Mouse (Mus musculus): ENCODE measurements around the gene Apob.
"Not testable (repeated sequence)": the region's sequence is repeated elsewhere in the genome, so short reads cannot be mapped to it uniquely, and the experiment has no call there.

The Apob gene

DNA sequence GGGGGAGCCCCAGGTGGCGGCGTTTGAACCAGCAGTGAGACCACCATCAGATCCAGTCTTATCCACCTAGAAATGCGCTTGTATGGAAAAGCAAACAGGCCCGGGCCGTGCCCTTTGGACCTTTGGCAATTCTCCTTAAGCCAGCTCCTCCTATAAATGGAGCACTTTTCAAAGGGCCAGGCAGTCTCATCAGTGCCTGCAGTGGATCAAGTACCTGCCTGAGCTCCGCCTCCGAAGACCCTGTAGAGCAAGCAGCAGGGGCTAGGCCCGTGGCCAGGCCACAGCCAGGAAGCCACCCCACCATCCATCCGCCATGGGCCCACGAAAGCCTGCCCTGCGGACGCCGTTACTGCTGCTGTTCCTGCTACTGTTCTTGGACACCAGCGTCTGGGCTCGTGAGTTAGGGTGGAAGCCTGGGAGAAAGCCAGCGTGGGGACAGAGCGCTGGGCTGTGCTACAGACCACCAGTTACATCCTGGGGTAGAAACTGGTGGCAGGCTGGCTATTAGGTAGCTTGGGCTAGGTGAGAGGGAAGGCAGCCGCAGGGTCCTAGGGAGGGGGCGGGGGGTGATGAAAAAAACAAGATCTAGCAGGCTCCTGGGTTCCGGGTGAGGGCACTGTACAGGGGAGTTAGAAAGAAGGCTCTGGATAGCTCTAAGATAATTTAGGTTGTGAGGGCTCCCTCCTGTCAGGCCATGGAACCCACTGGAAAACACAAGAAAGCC is at the start of gene Apob:
Gene Apob (plus strand): TSS at position 183 of the 724 bp plus-strand sequence.
- no peak for DNase-seq (ENCODE audit: low spot score in 2 of 2)

DNA sequence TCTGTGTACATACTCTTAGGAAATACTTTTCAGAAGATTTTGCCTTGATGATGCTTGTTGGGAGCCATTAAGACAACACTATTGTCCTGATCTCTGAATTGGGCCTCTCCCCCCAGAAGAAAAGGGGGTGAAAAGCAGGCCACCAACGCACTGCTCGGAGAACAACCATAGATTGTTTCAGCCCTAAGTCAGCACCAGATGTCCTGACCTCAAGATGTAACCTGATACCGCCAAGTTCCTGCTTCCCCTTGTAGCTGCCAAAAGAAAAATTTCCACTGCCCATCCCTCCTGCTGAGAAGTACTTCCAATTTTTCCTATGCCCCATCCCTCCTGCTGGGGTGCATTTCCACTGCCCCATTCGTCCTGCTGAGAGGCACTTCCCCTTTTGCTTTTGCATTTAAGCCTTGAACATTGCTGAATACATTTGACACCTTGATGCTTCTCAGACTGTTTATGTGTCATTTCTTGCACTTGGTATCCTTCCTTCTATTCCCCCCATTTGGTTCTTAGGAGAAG is 45.0 kb upstream of the Apob start:
- DNase-seq (ENCODE audit: low spot score in 2 of 2) = no peak

DNA sequence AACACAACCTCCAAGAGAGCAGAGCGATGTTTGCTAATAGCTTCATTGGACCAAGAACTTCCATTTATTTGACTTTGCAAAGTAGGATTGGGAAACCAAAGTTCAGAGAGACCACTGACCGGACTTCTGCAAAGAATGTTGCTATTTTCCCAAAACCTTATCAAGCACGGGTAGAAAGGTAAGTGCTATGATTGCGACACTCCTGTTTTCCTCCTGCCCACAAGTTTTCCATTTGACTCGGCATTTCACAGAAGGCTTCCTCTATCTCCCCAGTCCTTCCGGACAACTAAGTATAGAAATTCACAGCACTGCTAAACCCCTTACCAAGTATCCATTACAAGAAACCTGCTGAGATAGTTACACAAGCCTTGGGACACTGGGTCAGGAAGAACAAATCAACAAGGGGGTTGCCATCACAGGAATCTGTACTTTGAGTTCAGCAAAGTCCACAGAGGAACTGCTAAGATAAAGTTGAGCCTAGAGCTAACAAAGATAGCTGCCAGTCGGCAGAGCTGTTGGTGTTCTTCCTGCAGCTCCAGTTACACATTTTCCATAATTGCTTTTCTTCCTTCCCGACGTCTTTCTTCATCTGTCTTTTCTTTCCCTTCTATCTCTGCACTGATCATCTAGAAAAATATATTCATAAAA is 27.2 kb upstream of the Apob start:
- DNase-seq (ENCODE audit: low spot score in 2 of 2) = no peak

DNA sequence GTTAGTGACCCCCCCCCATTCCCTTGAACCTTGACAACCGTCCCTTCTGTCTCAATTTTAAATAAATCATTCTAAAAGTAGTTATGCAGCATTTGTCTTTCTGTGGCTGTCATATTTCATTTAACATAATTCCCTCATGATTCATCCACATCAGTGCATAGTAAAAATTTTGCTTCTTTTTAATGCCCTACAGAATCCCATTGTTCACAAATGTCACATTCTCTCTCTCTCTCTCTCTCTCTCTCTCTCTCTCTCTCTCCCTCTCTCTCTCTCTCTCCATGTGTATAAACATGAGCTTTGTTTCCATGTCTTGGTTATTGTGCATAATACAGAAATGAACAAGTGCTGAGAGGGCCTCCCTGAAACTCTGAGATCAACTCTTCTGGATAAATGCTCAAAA is 18.6 kb upstream of the Apob start:
- DNase-seq (ENCODE audit: low spot score in 2 of 2) = no peak

DNA sequence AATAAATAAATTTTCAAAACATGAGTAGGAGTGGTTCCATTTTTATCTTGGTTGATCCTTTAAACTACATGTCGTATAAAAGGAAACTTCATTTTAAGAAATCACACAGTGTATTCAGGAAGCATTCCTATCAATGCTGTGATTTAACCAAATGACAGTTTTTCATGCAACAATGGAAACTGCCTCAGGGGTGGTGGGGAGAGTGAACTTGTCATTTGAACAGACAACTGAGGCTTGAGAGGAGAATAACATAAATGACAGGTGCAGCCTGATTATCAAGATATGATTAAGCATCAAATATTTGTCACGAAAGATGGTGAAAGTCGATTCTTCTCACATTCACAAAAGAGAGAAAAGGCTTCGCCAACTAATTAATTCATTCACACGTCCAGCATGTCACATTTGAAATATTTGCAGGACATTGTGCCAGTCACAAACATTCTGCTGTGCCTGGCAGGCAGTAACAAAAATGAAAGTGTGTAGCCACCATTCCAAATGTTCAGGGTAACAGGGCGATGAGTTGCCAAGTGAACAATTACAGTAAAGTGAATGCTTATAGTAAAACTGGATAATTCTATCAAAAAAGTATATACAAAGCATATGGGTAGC is 18.0 kb upstream of the Apob start:
- no peak for DNase-seq (ENCODE audit: low spot score in 2 of 2)

DNA sequence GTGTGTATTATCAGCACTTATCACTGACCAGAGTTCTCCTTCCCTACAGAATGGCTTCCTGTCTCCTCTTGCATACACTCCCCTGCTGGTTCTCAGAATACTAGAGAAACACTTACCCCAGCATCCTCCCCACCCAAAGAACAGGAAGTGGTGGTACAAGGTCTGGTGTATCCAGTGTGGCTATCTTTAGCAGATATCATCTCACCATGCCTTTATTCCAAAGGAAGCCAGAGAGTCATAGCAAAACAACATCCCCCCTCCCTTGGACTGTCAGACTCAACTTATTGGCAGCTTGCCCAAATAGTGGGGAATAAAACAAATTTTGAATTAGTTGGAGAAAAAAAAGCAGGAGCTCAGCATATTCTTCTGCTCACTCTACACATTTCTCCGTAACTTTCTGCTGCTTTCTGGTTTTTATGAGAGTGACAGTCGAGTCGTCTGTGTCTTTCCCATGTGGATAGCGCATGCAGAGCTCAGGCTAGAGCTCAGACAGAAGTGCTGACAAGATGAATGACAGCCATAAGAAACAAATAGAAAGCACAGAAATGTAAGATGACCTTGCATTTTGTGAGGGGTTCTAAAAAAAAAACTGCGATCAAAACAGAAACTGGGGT is 15.0 kb upstream of the Apob start:
- DNase-seq (ENCODE audit: low spot score in 2 of 2) = no peak

DNA sequence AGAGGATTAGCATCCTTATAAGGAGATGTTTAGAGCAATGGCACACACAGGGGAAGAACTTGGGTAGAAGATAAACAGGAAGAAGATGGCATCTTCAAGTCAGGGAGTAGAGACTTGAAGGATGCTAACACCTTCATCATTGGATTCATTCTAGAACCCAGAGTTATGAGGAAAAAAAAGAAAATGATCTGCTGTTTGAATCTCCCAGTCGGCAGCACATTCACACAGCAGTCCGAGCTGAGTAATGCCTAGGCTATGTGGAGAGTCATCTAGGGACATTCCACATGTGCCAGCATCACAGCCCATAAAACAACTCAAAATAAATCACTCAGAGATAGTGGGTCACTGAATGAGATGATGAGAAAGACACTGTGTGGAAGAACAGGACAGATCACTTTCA is 10.2 kb upstream of the Apob start:
- DNase-seq (ENCODE audit: low spot score in 2 of 2) = no peak

DNA sequence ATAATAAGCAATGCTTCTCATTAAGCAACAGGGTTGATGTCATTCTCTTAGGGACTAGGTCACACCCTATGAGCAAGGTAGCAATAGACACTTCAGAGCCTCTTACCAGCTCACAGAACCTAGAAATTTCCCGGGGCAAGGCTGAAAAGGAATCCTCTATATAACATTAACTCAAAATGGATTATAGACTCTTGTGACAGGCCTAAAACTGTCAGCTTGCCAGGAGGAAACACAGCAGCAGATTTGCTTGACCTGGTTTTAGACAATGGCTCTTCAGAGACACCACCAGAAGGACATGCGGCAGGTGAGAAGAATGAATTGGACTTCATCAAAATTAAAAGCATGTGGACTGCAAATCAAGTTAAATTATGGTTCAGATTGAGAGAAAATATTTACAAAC is 7.1 kb upstream of the Apob start:
- DNase-seq (ENCODE audit: low spot score in 2 of 2) = no peak

DNA sequence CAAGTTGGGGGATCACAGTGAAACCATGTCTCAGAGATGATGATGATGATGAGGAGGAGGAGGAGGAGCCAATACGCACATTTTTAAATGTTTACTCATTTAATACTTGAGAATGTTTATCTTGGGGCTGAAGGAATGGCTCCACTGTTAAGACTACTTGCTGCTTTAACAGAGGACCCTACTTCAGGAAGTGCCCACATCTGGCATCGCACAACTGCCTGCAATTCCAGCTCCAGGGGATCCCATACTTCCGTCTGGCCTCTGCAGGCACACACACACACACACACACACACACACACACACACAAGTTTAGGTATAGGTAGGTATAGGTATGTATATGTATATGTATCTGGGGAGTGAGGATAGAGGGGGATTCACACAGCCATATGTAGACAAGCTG is 6.6 kb upstream of the Apob start:
- no peak for DNase-seq (ENCODE audit: low spot score in 2 of 2)

DNA sequence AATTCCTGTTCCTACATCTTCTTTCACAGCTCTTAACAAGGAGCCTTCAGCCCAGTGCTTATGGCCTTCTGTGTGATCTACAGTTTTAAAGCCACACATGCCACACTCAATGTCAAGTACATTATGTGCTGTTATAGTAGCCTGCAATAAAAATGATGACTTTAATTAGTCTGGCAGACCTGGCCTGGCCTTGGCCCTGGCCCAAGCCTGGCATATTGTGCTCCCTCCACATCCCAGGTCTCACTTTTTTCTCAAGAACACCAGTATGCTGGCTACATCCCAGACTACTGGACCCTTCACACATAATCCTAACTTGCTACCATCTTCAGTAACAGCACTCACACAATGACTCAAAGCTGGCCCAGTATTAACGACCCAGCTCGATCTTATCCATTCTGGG is 5.7 kb upstream of the Apob start:
- DNase-seq (ENCODE audit: low spot score in 2 of 2) = no peak

DNA sequence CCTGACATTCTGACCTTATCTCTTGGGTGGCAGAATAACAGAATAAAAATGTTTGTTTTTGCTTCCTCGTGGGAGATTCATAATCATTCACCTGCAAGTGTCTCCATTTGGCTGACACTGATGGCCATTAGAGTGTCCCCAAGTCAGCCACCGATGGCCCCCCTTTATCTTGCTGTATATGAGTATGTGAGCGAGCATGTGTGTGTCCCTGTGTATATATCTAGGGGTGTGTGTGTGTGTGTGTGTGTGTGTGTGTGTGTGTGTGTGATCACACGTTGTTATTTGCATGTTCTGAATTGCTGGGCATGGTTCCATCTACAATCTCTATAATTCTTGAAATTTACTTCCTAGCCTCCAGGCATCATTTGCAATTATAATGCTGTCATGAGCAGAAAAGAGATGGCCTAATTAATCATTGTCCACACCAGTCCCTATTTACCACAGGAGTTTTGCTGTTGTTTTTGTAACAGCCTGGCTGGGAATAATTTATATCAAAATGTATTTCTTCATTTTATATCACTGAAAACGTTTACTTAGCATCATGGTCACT is 3.6 kb upstream of the Apob start:
- DNase-seq (ENCODE audit: low spot score in 2 of 2) = no peak

DNA sequence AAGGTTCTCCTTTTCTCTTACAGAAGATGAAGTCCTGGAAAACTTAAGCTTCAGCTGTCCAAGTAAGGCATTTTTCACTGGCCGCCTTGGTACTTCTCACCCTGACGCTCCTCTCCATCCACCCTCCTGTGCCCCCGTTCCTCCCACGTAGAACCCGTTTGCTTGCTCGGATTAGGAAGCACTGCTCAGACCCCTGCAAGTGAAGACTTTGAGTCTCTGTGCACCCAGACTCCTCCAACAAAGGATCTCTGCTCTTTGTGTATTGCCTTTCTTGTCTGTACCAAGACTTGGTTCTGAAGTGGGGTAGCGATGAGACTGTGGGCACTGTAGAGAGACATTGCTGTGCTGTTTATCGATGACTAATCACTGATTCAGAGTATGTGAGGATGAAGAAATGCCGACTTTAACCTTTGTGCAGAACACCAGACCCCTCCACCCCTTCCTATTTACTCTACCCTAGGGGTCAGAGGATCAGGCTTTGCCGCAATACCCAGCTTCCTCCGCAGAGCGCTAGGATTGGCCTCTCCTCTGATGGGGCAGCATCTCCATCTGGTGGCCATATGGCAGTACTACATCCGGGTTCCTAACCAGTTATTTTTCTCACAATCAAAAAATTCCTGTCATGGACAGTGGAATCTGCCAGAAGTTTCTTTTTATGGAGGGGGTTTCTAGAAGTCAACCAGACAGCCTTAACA is 889 bp downstream of the Apob start:
- DNase-seq (ENCODE audit: low spot score in 2 of 2) = peak; percentile 27 to 36

DNA sequence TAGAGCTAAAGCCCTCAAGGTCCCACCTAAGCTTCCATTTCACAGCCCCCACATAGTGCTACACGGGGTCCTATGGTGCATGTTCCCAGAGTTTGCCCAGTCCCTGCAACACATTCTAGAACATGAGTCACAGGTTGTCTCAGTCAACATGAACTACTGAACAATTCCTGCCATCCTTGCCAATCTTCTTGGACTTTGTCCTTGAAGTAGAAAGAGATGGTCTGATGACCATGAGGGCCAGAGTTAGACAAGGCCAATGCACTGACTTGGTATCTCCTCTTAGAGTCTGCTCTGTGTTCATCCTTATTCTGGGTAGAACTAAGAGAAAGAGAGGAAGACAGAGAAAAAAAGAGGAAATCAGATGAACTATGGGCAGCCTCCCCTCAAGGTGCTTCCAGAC is 7.0 kb downstream of the Apob start:
- DNase-seq (ENCODE audit: low spot score in 2 of 2) = no peak

DNA sequence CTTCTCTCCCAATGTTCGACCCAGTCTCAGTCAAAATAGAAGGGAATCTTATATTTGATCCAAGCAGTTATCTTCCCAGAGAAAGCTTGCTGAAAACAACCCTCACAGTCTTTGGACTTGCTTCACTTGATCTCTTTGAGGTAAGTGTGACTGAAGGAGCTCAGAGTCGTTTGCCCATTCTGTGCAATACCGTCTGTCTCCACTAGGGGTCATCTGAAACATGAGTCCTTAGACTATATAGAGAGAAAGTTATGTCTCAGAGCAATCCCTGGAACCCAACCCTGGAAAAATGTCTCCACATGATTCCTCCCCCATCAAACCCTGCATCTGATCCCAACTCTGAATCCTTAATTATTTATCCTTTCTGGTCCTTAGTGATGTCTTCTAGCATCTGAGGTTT is 13.4 kb downstream of the Apob start:
- DNase-seq (ENCODE audit: low spot score in 2 of 2) = peak; percentile 11

DNA sequence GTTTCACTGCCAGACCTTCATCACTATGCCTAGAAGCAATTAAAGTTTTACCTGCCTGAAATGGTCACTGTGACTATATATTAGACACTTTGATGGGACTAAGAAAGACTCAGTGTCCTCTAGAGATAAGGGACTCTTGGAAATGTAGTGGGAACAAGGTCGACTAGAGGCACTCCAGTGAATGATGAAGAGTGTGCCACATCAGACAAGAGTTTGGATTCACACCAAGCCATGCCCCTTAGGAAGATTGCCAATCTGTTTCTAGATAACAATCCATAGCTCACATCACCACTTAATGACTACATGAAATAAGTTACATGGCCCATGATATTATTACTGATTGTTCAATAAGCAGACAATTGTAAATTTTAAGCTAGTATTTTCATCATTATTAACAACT is 14.1 kb downstream of the Apob start:
- no peak for DNase-seq (ENCODE audit: low spot score in 2 of 2)

DNA sequence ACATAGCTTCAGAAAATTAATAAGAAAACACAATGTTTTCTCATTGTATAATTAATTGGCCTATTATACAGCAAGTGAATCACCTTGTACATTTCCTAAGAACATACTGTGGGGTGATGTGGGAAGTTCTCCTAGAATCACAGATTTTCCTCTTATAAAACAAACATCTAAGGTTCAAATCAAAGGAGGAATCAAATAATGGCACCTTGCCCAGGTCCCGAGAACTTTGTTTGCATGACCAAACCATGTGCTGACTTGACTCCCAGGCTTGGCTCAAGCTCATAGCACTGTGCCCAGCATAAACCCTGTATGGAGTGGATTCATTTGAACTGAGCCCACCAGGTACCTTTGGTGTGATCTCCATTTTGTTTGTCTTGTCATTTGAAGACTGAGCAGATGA is 43.5 kb downstream of the Apob start:
- DNase-seq (ENCODE audit: low spot score in 2 of 2) = peak; percentile 7 to 9

DNA sequence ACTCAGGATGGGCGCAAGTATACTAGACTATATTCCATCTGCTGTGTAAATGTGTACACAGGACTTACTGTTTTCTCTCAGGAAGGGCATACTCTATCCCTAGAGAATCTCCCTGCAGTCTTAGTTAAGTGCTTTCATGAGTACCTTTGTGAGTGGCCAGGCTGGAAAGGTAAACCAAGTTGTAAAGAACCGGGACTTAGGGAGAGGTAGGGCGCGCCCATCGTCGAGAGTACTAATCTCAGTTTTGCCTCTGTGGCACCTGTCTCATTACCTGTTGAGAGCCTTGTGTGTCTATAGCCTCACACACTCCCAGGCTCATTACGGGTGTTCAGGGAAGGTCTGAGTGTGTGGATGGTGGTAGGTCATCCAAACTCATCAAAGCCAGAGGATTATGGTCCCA is 52.1 kb downstream of the Apob start:
- no peak for DNase-seq (ENCODE audit: low spot score in 2 of 2)

DNA sequence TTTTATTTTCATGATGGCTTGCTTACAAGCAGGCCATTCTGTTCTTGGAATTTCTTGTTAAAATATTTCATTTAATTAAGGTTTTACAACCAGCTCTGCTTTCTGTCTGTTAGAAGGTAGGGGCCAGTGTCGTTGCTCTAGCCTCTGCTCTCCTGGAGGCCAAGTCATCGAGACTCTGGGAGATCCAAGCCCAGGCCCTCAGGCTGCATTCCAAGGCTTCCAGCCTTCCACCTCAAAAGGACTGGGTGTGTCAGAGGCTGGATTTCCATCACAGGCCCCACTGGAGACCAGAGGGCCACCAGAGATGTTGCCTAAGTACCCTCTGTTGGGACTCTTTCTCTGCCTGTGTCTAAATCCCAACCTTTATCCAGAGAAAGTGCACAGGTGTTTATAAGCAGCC is 52.6 kb downstream of the Apob start:
- no peak for DNase-seq (ENCODE audit: low spot score in 2 of 2)

DNA sequence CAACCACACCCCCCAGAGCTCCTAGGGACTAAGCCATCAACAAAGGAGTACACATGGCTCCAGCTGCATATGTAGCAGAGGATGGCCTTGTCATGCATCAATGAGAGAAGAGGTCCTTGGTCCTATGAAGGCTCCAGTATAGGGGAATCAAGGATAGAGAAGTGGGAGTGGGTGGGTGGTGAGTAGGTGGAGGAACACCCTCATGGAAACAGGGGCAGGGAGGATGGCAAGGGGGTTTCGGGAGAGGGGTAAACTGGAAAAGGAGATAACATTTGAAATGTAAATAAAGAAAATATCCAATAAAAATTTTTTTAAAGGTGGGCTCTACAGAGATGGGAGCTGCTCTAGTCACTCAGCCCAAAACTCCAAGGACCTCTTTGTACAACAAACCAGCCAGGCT is 53.7 kb downstream of the Apob start:
- DNase-seq (ENCODE audit: low spot score in 2 of 2) = not testable (repeated sequence)

DNA sequence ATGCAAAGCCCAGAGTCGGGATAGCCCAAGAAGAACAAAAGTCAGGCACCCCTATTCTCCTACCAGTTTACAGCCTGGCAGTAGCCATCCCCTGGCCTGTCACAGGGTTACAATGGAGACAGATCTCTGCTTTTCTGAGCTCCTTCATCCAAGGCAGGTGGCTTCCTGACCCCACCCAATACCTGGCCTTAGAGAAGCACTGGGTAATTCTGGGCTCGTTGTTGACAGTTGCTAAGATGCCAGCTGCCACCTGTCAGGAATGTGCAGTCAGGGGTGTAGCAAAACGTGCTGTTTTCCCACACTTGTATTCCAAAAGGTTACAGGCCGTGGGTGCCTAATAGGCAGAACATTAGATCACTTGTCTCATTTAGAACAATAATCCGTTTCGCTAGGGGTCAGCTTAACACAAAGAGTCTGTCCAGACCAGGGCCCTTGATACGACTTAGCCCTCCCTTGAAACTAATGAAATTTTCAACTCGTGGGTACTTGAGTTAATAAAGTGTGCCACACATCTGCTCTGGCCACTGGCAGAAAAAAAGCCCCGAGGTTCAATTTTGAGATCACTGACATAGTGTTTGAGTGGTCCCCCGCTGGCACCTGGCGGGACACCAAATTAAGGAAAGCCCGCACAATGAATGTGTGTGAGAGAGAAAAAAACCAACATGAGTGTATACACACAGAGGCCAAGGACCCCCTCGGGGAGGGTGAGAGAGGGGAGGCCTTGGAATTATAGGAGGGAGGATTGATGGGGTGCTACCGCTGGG is 54.3 kb downstream of the Apob start:
- DNase-seq (ENCODE audit: low spot score in 2 of 2) = no peak

DNA sequence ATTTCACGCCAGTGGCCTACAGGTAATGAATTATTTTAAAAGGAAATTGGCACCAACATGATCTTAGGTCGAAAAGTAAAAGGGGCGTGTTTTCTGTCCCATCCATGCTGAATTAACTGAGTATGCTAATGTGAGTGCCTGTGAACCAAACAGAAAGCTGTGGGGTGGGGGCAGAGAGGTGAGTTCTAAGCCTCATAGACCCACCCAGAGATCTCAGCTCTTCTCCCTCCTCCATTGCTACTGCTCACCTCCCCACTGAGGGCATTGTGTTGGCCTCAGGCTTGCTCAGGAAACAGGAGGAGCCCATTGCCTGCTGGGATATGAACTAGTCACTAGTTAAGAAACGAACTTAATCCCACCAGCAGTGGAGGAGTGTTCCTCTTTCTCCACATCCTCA is 54.9 kb downstream of the Apob start:
- no peak for DNase-seq (ENCODE audit: low spot score in 2 of 2)

All from urinary bladder, postnatal 36 days (tissue).